Mouse (Mus musculus) G1E (cell line): Measurements from ENCODE around the gene Gngt2. TPM values are rescaled to one million over a fixed set of nuclear protein-coding genes. Genes with fewer than 3 reads are reported as not detected.

ENCODE experiments used
- ATAC-seq: 2 replicates; pipeline ENCODE4 v1.8.0; 2016; ENCODE audit warnings: mild to moderate bottlenecking; ENCODE audit not compliant: insufficient number of reproducible peaks, poor library complexity, low FRiP score, severe bottlenecking; ENCODE audit errors: extremely low read depth
- DNase-seq: peaks from one replicate; pipeline ENCODE4 v3.0.0; 2012; ENCODE audit warnings: low spot score
- H3K27me3 ChIP-seq: 2 replicates; pipeline ENCODE4 v1.6.1; 2012; ENCODE audit warnings: mild to moderate bottlenecking, low read length, inconsistent platforms; ENCODE audit not compliant: insufficient read depth
- H3K36me3 ChIP-seq: replicated peaks from 2 replicates; pipeline ENCODE3; 2012; ENCODE audit warnings: mild to moderate bottlenecking, inconsistent platforms
- H3K4me1 ChIP-seq: 2 replicates; pipeline ENCODE4 v1.6.1; 2012; ENCODE audit warnings: low read depth, low read length, inconsistent platforms, mixed read lengths; ENCODE audit not compliant: insufficient read depth
- H3K4me3 ChIP-seq: 2 replicates; pipeline ENCODE4 v1.5.1; 2012; ENCODE audit warnings: low read depth, mild to moderate bottlenecking, inconsistent platforms, low read length, moderate library complexity, mixed read lengths
- H3K9me3 ChIP-seq: replicated peaks from 2 replicates; pipeline ENCODE4 v1.6.1; 2012; ENCODE audit warnings: inconsistent platforms
- CTCF ChIP-seq: IDR thresholded peaks from 2 replicates; pipeline ENCODE4 v1.5.1; 2012; ENCODE audit warnings: low read depth, low read length, inconsistent platforms, mixed read lengths
- GATA1 ChIP-seq: IDR thresholded peaks from 2 replicates; pipeline ENCODE4 v1.6.1; 2012; ENCODE audit warnings: borderline replicate concordance, low read length, inconsistent platforms, mixed read lengths
- GATA2 ChIP-seq: IDR thresholded peaks from 2 replicates; pipeline ENCODE4 v1.6.1; 2012; ENCODE audit warnings: low read depth, low read length, inconsistent platforms, borderline replicate concordance
- POLR2AphosphoS5 ChIP-seq: IDR thresholded peaks from 2 replicates; pipeline ENCODE4 v1.6.1; 2012; ENCODE audit warnings: low read depth, low read length, inconsistent platforms; ENCODE audit not compliant: insufficient replicate concordance
- TAL1 ChIP-seq: conservative IDR thresholded peaks from 2 replicates; pipeline ENCODE4 v1.6.1; 2012; ENCODE audit warnings: low read depth, low read length, inconsistent platforms, mixed read lengths
- polyA plus RNA-seq: library from polyadenylated mRNA; stranded (reverse); fragments of >175 nt; gene quantifications from 2 replicates; pipeline ENCODE4 v1.2.3, GENCODE M21; 2012
- total RNA-seq, 2 experiments: library from RNA; stranded (forward) in 1 of 2; stranded (reverse) in 1 of 2; fragments of 200-1000 nt in 1 of 2; fragments of >200 nt in 1 of 2; fragmentation: Nextera tagmentation in 1 of 2; gene quantifications; 2 replicates each; pipeline ENCODE4 v1.2.3; 2014 to 2017

Gngt2 gene
- total and polyA plus RNA-seq, 3 experiments = 15.0 to 40.9 (median 33.6) TPM

DNA sequence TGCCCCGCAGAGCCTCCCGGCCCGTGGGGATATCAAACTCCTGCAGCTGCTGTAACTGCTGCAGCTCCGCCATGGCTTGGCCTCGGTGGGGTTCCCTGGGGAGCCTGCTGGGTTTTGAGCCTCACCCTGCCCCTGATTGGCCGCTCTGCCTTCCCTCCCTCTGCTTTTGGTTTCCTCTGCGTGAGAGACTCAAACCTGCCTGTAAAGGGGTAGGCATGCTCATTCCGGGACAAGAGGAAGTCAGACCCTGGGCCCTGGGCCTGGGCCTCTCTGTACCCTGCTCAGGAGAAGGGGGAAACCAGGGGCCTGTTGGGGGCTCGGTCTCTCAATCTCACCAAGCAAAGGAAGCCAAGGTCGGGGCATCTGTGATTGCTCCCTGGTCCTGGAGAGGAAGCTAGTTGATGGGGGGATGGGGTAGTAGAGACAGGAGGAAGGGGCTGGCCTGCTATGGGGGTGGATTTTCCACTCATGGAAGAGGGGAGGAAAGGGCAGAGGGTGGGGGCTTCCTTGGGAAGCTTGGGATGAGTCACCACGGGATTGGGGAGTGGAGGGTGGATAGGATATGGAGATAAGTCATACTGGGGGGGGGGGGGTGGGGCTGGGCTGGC, 5.2 kb downstream of the Gngt2 start, which contains the start of gene Abi3:
TSS of gene Abi3 (minus strand) at position 403 of the 608 bp plus-strand sequence.
- Histone ChIP-seq H3K27me3 (no peaks in the 10 kb centered on the region), H3K4me3 (peak within 1 kb of the TSS; percentile 70), H3K36me3 (peaks cover 22% of the 10 kb centered on the region), H3K9me3 (no peaks in the 10 kb centered on the region), H3K4me1 (peaks cover 86% of the 10 kb centered on the region)
- ATAC-seq (peak; percentile 38), DNase-seq (peak; percentile 73)
- TF ChIP-seq POLR2AphosphoS5 = no peak
- TF ChIP-seq GATA1 = no peak
- TF ChIP-seq CTCF = no peak
- no peak for TF ChIP-seq GATA2
- no peak for TF ChIP-seq TAL1

DNA sequence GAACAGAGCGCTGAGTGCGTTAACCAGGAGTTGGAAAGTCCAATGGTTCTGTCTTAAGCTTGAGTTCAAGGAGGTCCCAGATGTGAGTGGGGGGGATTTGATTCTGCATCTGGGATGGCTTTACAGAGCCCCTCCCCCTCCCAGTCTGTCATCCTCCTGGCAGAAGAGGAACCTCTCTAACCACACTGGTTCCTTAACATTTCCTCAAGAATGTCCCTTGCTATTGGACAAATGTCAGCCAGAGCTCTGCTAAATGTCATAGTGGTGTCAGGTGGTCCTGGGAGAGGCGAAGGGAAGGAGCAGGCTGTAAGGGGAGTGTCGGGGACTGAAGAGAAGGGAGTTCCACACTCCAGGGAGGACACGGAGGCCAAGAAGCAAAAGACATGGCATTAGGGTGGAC, 5.9 kb downstream of the Gngt2 start:
- Histone ChIP-seq H3K36me3 (peaks cover 16% of the 10 kb centered on the region), H3K9me3 (no peaks in the 10 kb centered on the region), H3K27me3 (no peaks in the 10 kb centered on the region), H3K4me1 (peaks cover 78% of the 10 kb centered on the region), H3K4me3 (peak overlapping the region; percentile 70; the same call in 1 of the 2 replicates)
- DNase-seq (peak; percentile 39), ATAC-seq (no peak)
- TF ChIP-seq CTCF (no peak), GATA2 (no peak), POLR2AphosphoS5 (no peak), TAL1 (no peak), GATA1 (no peak)

DNA sequence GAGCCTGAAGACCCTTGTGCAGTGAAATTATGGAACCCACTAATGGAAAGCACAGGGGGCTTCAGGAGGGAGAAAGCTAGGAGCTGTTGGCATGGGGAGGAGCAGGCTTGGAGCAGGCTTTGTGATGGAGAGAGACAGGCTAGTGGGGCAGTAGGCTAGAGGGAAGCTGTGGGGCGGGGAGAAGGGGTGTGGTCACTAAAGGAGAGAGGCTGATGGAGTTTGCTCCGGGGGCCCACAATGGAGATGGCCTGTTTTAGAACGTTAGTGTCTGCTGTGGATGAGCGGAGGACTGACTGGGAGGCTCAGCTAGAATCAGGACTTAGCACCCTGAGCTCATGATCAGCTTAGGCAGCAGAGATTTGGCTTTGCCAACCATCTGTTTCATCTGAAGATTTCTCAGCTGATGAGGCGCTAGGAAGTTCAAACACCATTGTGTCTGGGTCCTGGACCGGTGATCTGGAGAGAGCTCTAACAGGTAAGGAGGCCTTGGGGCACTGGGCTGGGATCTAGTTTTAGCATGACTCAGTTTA, 6.5 kb downstream of the Gngt2 start:
- H3K36me3 ChIP-seq = peaks cover 11% of the 10 kb centered on the region
- peaks cover 73% of the 10 kb centered on the region for H3K4me1 ChIP-seq
- no peak for ATAC-seq
- TF ChIP-seq CTCF (no peak), TAL1 (no peak), GATA2 (no peak), GATA1 (no peak), POLR2AphosphoS5 (no peak)
- no peak for DNase-seq
- no peaks in the 10 kb centered on the region for H3K9me3 ChIP-seq
- peak overlapping the region; percentile 70; the same call in 1 of the 2 replicates for H3K4me3 ChIP-seq
- no peaks in the 10 kb centered on the region for H3K27me3 ChIP-seq

DNA sequence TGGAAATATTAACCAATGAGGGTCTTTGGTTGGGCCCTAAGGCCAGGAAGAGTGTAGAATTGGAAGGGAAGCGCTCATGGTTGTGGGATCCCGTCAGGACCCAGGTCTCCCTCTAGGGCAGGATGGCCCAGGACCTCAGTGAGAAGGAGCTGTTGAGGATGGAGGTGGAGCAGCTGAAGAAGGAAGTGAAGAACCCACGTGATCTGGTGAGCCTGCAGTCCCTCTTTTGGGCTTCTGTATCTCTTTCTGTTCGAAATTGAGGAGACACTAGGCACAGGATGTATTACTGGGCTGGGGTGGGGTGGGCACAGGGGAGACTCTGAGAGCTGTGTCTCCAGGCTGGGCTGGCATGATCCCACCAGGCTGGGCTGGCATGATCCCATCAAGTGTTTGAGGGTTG, 7.9 kb downstream of the Gngt2 start:
- DNase-seq = no peak
- H3K4me1 ChIP-seq = peaks cover 62% of the 10 kb centered on the region
- H3K4me3 ChIP-seq = no peak overlapping the region
- H3K9me3 ChIP-seq = no peaks in the 10 kb centered on the region
- peaks cover 6% of the 10 kb centered on the region for H3K36me3 ChIP-seq
- no peaks in the 10 kb centered on the region for H3K27me3 ChIP-seq
- ATAC-seq = no peak
- TF ChIP-seq TAL1 = no peak
- no peak for TF ChIP-seq GATA2
- TF ChIP-seq GATA1 = no peak
- TF ChIP-seq CTCF = no peak
- TF ChIP-seq POLR2AphosphoS5 = no peak

DNA sequence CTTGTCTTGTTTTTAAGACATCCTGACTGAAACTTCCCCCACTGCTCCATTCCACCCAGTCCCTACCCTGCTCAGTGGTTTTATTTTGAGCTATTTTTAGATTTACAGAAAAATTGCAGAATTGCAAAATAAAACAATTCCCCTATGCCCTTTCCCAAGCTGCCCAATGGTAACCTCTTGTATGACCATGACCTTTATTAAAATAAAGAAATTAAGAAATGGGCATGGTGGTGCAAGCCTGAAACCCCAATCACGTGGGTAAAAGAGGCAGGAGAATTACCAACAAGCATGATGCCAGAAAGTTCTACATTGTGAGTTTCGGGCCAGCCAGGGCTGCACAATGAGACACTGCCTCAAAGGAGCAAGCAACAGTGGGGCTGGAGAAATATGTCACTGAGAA, 13.9 kb downstream of the Gngt2 start:
- DNase-seq = no peak
- ATAC-seq = no peak
- H3K4me1 ChIP-seq = peaks cover 23% of the 10 kb centered on the region
- no peak for TF ChIP-seq CTCF
- no peak for TF ChIP-seq GATA1
- TF ChIP-seq POLR2AphosphoS5 = no peak
- TF ChIP-seq TAL1 = no peak
- no peak for TF ChIP-seq GATA2
- H3K4me3 ChIP-seq = no peak overlapping the region
- H3K9me3 ChIP-seq = peaks cover 4% of the 10 kb centered on the region
- H3K36me3 ChIP-seq = peaks cover under 1% of the 10 kb centered on the region
- H3K27me3 ChIP-seq = no peaks in the 10 kb centered on the region

DNA sequence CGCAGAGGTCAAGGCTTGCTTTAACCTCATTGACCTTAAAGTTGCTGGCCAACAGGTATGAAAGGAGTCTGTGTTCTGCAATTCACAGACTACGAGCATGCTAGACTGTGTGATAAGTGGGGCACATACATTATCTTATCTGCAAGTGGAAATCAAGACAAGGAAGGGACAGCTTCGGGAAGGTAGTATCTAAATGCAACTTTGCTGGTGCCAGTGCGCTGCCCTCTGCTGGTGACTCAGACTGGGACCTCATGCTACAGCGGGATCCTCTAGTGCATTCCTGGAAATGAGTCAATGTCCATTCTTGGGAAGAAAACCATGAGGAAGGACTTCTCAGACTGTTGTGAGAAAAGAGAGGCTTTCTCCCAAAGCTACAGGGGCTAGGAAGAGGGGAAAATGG, 16.7 kb downstream of the Gngt2 start:
- Histone ChIP-seq H3K4me3 (no peak overlapping the region), H3K9me3 (peaks cover 4% of the 10 kb centered on the region), H3K4me1 (peaks cover 37% of the 10 kb centered on the region), H3K27me3 (no peaks in the 10 kb centered on the region), H3K36me3 (peaks cover 2% of the 10 kb centered on the region)
- TF ChIP-seq CTCF (peak; percentile 81), GATA2 (no peak), TAL1 (no peak)
- DNase-seq (no peak), ATAC-seq (no peak)
